Mouse (Mus musculus) myocyte (in vitro differentiated cells): ENCODE results near the gene Kmt2e.

ENCODE experiments used
- E2F4 ChIP-seq: IDR thresholded peaks from one replicate; pipeline ENCODE4 v1.6.1; 2011; ENCODE audit warnings: mild to moderate bottlenecking, control low read depth, moderate library complexity; ENCODE audit not compliant: insufficient read depth
- MAX ChIP-seq: IDR thresholded peaks from one replicate; pipeline ENCODE4 v1.6.1; 2011; ENCODE audit warnings: low read depth, mild to moderate bottlenecking, control low read depth
- MYOD1 ChIP-seq, 3 experiments: IDR thresholded peaks; one replicate each; pipeline ENCODE4 v1.6.1; 2011; ENCODE audit warnings: control low read depth in 2 of 3, low read depth in 2 of 3, mild to moderate bottlenecking in 2 of 3, moderate library complexity in 1 of 3; ENCODE audit not compliant: insufficient read length in 2 of 3, control insufficient read depth in 1 of 3
- MYOG ChIP-seq, 3 experiments: IDR thresholded peaks; one replicate each; pipeline ENCODE4 v1.6.1; 2011; ENCODE audit warnings: control low read depth in 2 of 3, low read depth in 2 of 3, mild to moderate bottlenecking in 2 of 3; ENCODE audit not compliant: insufficient read length in 2 of 3, control insufficient read depth in 1 of 3, insufficient read depth in 1 of 3
- POLR2A ChIP-seq: IDR thresholded peaks from one replicate; pipeline ENCODE4 v1.6.1; 2011; ENCODE audit warnings: low read depth, mild to moderate bottlenecking, control low read depth, moderate library complexity; ENCODE audit not compliant: insufficient read length
- POLR2AphosphoS2 ChIP-seq: IDR thresholded peaks from one replicate; pipeline ENCODE4 v1.6.1; 2011; ENCODE audit warnings: low read depth, control low read depth; ENCODE audit not compliant: insufficient read length
- REST ChIP-seq: IDR thresholded peaks from one replicate; pipeline ENCODE4 v1.6.1; 2011; ENCODE audit warnings: mild to moderate bottlenecking, control low read depth, moderate library complexity; ENCODE audit not compliant: insufficient read depth, insufficient read length
- SRF ChIP-seq: IDR thresholded peaks from one replicate; pipeline ENCODE4 v1.6.1; 2011; ENCODE audit warnings: low read depth; ENCODE audit not compliant: control insufficient read depth, insufficient read length
- TCF12 ChIP-seq: IDR thresholded peaks from one replicate; pipeline ENCODE4 v1.6.1; 2011; ENCODE audit warnings: mild to moderate bottlenecking, control low read depth; ENCODE audit not compliant: poor library complexity, insufficient read depth, severe bottlenecking
- USF1 ChIP-seq: IDR thresholded peaks from one replicate; pipeline ENCODE4 v1.6.1; 2011; ENCODE audit warnings: low read depth, mild to moderate bottlenecking, control low read depth, moderate library complexity

GRCm38 (mm10) chr5:23508630-23509029, 74.4 kb downstream of the Kmt2e start:
- TF ChIP-seq USF1 (no peak), MYOG (IDR thresholded peaks at IDR 0.05; ENCODE audit: control insufficient read depth in 1 of 3, insufficient read depth in 1 of 3, insufficient read length in 2 of 3, low read depth in 2 of 3) (no peak), TCF12 (no peak), MAX (no peak), POLR2A (no peak), POLR2AphosphoS2 (no peak), REST (no peak), SRF (no peak), E2F4 (no peak), MYOD1 (IDR thresholded peaks at IDR 0.05; ENCODE audit: control insufficient read depth in 1 of 3, insufficient read length in 2 of 3, low read depth in 2 of 3) (no peak)
